Mouse (Mus musculus): ENCODE results near the gene Elf1.

- no peak for TF ChIP-seq CTCF (IDR thresholded peaks at IDR 0.05; ENCODE audit: control insufficient read depth, insufficient read depth, insufficient replicate concordance, low read depth, low read length)
- TF ChIP-seq POLR2A (IDR thresholded peaks at IDR 0.05; ENCODE audit: control insufficient read depth, low read depth, low read length) = no peak
These were observed 60.6 kb downstream of the Elf1 start for GRCm38 (mm10) chr14:79541606-79542005.
